Mouse (Mus musculus): Measurements from ENCODE around the gene Grb10. TPM values are rescaled to one million over a fixed set of nuclear protein-coding genes. Genes with fewer than 3 reads are reported as not detected.

Grb10 gene
- polyA plus RNA-seq, 1 experiment from 2014 or later, result 283 TPM

DNA sequence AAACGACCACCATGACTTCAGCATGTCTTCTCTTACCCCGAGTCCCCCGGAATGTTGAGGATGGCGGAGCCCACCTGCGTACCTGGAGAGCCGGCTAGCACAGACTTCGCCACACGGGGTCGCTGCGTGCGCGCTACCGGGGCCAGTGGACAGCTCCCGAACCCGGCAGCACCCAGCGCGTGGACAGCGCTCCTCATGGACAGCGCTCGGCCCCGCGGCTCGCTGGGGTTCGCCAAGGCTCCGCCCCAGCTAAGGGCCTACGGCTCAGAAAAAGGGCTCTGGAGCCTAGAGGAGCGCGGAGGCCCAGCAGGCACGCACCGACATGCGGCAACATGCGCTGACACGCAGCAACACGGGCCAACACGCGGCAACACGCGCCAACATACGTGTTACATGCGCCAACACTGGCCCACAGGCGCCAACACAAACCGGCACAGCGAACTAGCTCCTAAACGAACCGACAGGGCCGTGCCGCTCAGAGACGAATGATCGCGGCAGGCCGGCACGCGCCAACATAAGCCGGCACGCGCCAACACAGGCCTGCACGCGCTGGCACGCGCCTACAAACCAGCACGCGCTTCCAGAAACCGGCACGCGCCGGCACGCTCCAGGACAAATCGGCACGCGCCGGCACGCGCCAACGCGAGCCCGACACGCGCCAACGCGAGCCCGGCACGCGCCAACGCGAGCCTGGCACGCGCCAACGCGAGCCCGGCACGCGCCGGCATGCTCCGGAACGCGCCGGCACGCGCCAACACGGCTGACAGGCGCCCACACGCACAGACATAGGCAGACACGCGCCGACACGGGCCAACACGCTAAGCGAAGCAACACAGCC is 12.5 kb downstream of the Grb10 start:
- peaks cover 15% of the 10 kb centered on the region for H3K36me3 ChIP-seq (ENCODE audit: control insufficient read depth, insufficient read depth, low read length)
- no peak overlapping the region for H3K9ac ChIP-seq (ENCODE audit: low read length)
- DNase-seq (ENCODE audit: low spot score) (peak; percentile 86), ATAC-seq (ENCODE audit: insufficient number of reproducible peaks, low FRiP score, low TSS enrichment, low read depth) (peak; percentile 89)
- H3K27ac ChIP-seq (replicated peaks; ENCODE audit: low read depth, low read length), result no peak overlapping the region
- H3K4me2 ChIP-seq (ENCODE audit: low read depth, severe bottlenecking), result peak overlapping the region; percentile 35; the same call in 1 of the 2 replicates
- peaks cover 76% of the 10 kb centered on the region for H3K27me3 ChIP-seq (ENCODE audit: control insufficient read depth, insufficient read depth, low read length)
- WGBS, result 59% methylated on average over 108 of the region's 108 CpGs
- H3K4me1 ChIP-seq (ENCODE audit: control insufficient read depth, insufficient read depth, low read length), result no peaks in the 10 kb centered on the region
- peak overlapping the region; percentile 10; the same call in 1 of the 2 replicates for H3K4me3 ChIP-seq (ENCODE audit: low read depth, low read length)
- peaks cover 16% of the 10 kb centered on the region for H3K9me3 ChIP-seq (ENCODE audit: control insufficient read depth, low read length)

DNA sequence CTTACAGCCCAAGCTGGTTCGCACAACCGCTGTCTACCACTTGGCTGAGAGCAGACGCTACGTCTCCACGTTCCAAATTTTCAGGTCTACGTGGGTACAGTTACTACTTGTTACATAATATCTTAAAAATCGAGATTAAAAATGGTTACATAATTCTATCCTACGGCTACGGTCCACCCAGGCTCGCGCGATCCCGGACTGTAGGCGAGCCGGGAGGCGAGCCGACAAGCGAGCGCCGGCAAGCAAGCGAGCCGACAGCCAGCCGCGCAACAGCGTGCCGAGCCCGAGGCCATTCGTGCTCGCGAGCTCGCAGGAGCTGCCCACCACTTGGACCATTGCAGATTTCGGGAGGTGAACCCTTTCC is 13.1 kb downstream of the Grb10 start:
- Histone ChIP-seq H3K9me3 (ENCODE audit: control insufficient read depth, low read length) (peaks cover 16% of the 10 kb centered on the region), H3K9ac (ENCODE audit: low read length) (no peak overlapping the region), H3K4me3 (ENCODE audit: low read depth, low read length) (no peak overlapping the region), H3K4me1 (ENCODE audit: control insufficient read depth, insufficient read depth, low read length) (no peaks in the 10 kb centered on the region), H3K36me3 (ENCODE audit: control insufficient read depth, insufficient read depth, low read length) (peaks cover 15% of the 10 kb centered on the region), H3K4me2 (ENCODE audit: low read depth, severe bottlenecking) (no peak overlapping the region), H3K27me3 (ENCODE audit: control insufficient read depth, insufficient read depth, low read length) (peaks cover 70% of the 10 kb centered on the region), H3K27ac (replicated peaks; ENCODE audit: low read depth, low read length) (no peak overlapping the region)
- WGBS, result 53% methylated on average over 32 of the region's 32 CpGs
- DNase-seq (ENCODE audit: low spot score), result no peak
- ATAC-seq (ENCODE audit: insufficient number of reproducible peaks, low FRiP score, low TSS enrichment, low read depth), result peak; percentile 54

DNA sequence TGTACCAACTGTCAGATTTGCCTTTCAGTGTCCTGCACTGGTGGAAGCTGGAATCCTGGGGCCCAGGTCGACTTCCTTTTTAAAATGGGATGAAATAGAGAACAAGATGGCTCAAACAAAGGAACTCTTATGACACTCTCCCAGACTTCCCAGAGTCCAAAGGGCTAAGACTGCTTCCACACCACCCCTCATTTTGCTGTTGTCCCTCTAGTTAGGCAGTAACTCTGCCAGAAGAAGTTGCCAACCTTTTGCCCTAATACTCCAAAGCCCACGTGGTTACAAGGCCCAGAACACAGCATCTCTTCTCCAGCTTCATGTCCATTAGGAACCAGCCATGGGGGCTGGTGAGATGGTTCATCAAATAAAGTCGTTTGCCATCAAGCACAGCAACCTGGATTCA is 15.4 kb downstream of the Grb10 start:
- no peak overlapping the region for H3K27ac ChIP-seq (replicated peaks; ENCODE audit: low read depth, low read length)
- H3K4me2 ChIP-seq (ENCODE audit: low read depth, severe bottlenecking), result no peak overlapping the region
- H3K9me3 ChIP-seq (ENCODE audit: control insufficient read depth, low read length), result peaks cover 18% of the 10 kb centered on the region
- H3K4me3 ChIP-seq (ENCODE audit: low read depth, low read length), result no peak overlapping the region
- 62% methylated on average over 3 of the region's 3 CpGs for WGBS
- H3K36me3 ChIP-seq (ENCODE audit: control insufficient read depth, insufficient read depth, low read length), result peaks cover 16% of the 10 kb centered on the region
- ATAC-seq (ENCODE audit: insufficient number of reproducible peaks, low FRiP score, low TSS enrichment, low read depth) (no peak), DNase-seq (ENCODE audit: low spot score) (no peak)
- peaks cover 58% of the 10 kb centered on the region for H3K27me3 ChIP-seq (ENCODE audit: control insufficient read depth, insufficient read depth, low read length)
- H3K9ac ChIP-seq (ENCODE audit: low read length), result no peak overlapping the region
- H3K4me1 ChIP-seq (ENCODE audit: control insufficient read depth, insufficient read depth, low read length), result no peaks in the 10 kb centered on the region

DNA sequence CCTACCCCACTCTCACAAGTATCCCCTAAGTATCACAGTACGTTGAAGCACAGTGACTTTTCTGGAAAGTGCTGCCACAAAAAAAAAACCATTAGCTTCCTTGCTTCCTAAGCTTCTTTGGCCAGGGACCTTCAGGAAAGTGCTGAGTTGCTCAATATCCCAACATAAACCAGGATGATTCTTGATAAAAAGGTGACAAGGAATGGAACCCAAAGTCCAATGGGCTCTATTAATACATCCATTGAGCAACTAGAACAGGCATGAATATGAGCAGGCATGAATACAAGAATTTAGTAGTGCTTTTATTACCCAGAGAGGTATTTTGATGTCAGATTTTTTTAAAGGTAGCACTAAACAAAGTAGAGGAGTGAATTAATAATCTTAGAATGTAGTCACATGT is 18.8 kb downstream of the Grb10 start:
- H3K9me3 ChIP-seq (ENCODE audit: control insufficient read depth, low read length), result 0 out of 2 replicates have a peak, but pooled peaks cover 3% of the 10 kb centered on the region
- no peak overlapping the region for H3K9ac ChIP-seq (ENCODE audit: low read length)
- DNase-seq (ENCODE audit: low spot score) (no peak), ATAC-seq (ENCODE audit: insufficient number of reproducible peaks, low FRiP score, low TSS enrichment, low read depth) (no peak)
- no peaks in the 10 kb centered on the region for H3K4me1 ChIP-seq (ENCODE audit: control insufficient read depth, insufficient read depth, low read length)
- no peak overlapping the region for H3K4me2 ChIP-seq (ENCODE audit: low read depth, severe bottlenecking)
- peaks cover 2% of the 10 kb centered on the region; the same call in 1 of the 2 replicates for H3K36me3 ChIP-seq (ENCODE audit: control insufficient read depth, insufficient read depth, low read length)
- WGBS, result 78% methylated on average over 1 of the region's 1 CpGs
- peaks cover 32% of the 10 kb centered on the region for H3K27me3 ChIP-seq (ENCODE audit: control insufficient read depth, insufficient read depth, low read length)
- no peak overlapping the region for H3K4me3 ChIP-seq (ENCODE audit: low read depth, low read length)
- no peak overlapping the region for H3K27ac ChIP-seq (replicated peaks; ENCODE audit: low read depth, low read length)

DNA sequence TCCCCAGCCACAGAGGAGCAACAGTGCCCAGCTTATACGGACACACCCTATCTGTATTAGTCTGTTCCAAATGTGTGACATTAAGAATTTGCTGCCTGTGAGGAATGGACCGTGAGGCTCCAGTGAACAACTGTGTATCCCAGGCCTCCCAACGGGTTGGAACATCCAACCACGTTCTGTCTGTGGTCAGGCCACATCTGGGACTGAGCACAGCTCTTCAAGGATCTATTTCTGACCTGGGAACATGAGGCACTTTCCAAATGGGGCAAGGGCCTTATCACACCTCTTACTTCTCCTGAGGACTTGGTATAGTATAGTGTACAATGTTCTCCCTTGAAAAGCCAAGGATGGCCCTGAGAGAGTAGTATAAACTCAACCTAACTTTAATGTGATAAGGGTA is 19.9 kb downstream of the Grb10 start:
- Histone ChIP-seq H3K27me3 (ENCODE audit: control insufficient read depth, insufficient read depth, low read length) (peaks cover 23% of the 10 kb centered on the region), H3K9ac (ENCODE audit: low read length) (no peak overlapping the region), H3K9me3 (ENCODE audit: control insufficient read depth, low read length) (0 out of 2 replicates have a peak, but pooled peaks cover 3% of the 10 kb centered on the region), H3K36me3 (ENCODE audit: control insufficient read depth, insufficient read depth, low read length) (peaks cover 2% of the 10 kb centered on the region; the same call in 1 of the 2 replicates), H3K4me1 (ENCODE audit: control insufficient read depth, insufficient read depth, low read length) (no peaks in the 10 kb centered on the region), H3K27ac (replicated peaks; ENCODE audit: low read depth, low read length) (no peak overlapping the region), H3K4me3 (ENCODE audit: low read depth, low read length) (no peak overlapping the region), H3K4me2 (ENCODE audit: low read depth, severe bottlenecking) (no peak overlapping the region)
- 86% methylated on average over 4 of the region's 4 CpGs for WGBS
- ATAC-seq (ENCODE audit: insufficient number of reproducible peaks, low FRiP score, low TSS enrichment, low read depth) (no peak), DNase-seq (ENCODE audit: low spot score) (no peak)

DNA sequence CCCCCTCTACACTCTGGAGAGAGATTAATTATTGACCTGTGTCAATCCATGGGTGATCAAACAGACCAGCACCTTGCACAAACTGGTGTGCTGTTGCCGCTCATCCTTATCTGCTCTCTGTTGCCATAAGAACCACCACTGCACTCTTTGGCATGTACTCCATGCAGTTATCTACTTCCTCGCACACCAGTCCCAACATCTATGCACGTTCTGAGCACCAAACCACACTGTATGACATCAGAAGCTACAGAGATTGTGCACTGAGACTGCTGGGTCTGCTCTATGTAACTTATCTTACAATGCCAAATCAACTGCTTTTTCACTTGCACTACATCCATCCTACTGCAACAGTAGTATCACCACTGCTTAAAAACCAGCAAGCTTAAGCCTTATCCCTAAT is 28.4 kb downstream of the Grb10 start:
- H3K4me1 ChIP-seq (ENCODE audit: control insufficient read depth, insufficient read depth, low read length), result no peaks in the 10 kb centered on the region

DNA sequence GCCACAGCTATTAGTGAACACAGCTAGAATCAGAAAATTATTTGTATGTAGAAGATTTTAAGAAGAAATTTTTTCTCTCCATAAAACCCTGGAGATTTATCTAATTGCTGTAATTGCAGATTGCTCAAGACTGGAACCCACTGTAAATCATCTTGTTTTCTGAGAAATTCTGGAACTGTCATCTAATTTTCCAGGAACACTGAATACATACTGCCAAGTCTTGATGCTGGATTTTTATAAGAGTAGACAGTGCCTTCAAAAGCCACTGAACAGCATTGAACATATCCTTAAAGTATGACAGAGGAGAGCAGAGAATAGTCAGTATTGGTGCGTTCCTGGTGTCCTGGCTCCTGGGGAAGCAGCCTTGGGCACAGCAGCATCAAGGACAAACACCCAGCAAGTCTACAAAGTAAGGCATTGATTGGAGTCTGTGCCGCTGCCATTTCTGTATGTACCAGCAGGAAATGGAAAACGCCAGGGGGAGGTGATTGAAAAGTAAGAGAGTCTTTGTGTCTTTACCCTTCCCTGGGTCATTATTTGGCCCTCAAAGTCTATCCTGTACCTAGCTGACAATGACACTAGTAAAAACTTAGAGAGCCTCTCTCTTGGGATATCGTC is 38.1 kb downstream of the Grb10 start:
- Histone ChIP-seq H3K27me3 (ENCODE audit: control insufficient read depth, insufficient read depth, low read length) (no peaks in the 10 kb centered on the region), H3K4me1 (ENCODE audit: control insufficient read depth, insufficient read depth, low read length) (no peaks in the 10 kb centered on the region), H3K9ac (ENCODE audit: low read length) (no peak overlapping the region), H3K36me3 (ENCODE audit: control insufficient read depth, insufficient read depth, low read length) (peaks cover 3% of the 10 kb centered on the region; the same call in 1 of the 2 replicates), H3K27ac (replicated peaks; ENCODE audit: low read depth, low read length) (no peak overlapping the region), H3K4me3 (ENCODE audit: low read depth, low read length) (no peak overlapping the region), H3K4me2 (ENCODE audit: low read depth, severe bottlenecking) (no peak overlapping the region), H3K9me3 (ENCODE audit: control insufficient read depth, low read length) (no peaks in the 10 kb centered on the region)
- no peak for ATAC-seq (ENCODE audit: insufficient number of reproducible peaks, low FRiP score, low TSS enrichment, low read depth)
- WGBS, result 91% methylated on average over 4 of the region's 4 CpGs
- DNase-seq (ENCODE audit: low spot score), result no peak

More for the DNA sequence above, 28.4 kb downstream of the Grb10 start:
- Histone ChIP-seq H3K4me3 (ENCODE audit: low read depth, low read length) (no peak overlapping the region), H3K9me3 (ENCODE audit: control insufficient read depth, low read length) (no peaks in the 10 kb centered on the region), H3K9ac (ENCODE audit: low read length) (no peak overlapping the region), H3K27me3 (ENCODE audit: control insufficient read depth, insufficient read depth, low read length) (no peaks in the 10 kb centered on the region), H3K36me3 (ENCODE audit: control insufficient read depth, insufficient read depth, low read length) (peaks cover 7% of the 10 kb centered on the region), H3K27ac (replicated peaks; ENCODE audit: low read depth, low read length) (no peak overlapping the region), H3K4me2 (ENCODE audit: low read depth, severe bottlenecking) (no peak overlapping the region)
- no peak for ATAC-seq (ENCODE audit: insufficient number of reproducible peaks, low FRiP score, low TSS enrichment, low read depth)
- no peak for DNase-seq (ENCODE audit: low spot score)
- 88% methylated on average over 3 of the region's 3 CpGs for WGBS

DNA sequence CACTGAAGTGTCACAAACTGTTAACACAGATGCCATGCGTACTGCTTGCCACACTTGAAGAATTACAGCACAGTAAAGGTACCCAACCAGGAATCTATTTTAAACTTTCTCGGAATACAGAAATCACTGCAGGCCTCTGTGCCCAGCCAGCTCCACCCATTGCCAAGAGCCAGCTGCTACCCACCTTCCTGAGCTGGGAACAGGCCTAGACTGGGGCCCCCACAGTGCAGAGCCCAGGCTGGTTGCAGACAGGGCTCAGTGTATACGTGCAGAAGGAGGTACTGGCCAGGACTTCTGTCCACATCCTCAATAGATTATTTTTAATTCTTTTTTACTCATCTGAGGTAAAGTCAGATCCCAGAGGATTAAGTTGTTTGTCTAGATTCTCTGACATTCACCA is 39.6 kb downstream of the Grb10 start:
- Histone ChIP-seq H3K4me1 (ENCODE audit: control insufficient read depth, insufficient read depth, low read length) (no peaks in the 10 kb centered on the region), H3K36me3 (ENCODE audit: control insufficient read depth, insufficient read depth, low read length) (peaks cover 3% of the 10 kb centered on the region; the same call in 1 of the 2 replicates), H3K27me3 (ENCODE audit: control insufficient read depth, insufficient read depth, low read length) (no peaks in the 10 kb centered on the region), H3K9me3 (ENCODE audit: control insufficient read depth, low read length) (no peaks in the 10 kb centered on the region), H3K9ac (ENCODE audit: low read length) (no peak overlapping the region), H3K27ac (replicated peaks; ENCODE audit: low read depth, low read length) (no peak overlapping the region), H3K4me3 (ENCODE audit: low read depth, low read length) (no peak overlapping the region), H3K4me2 (ENCODE audit: low read depth, severe bottlenecking) (no peak overlapping the region)
- ATAC-seq (ENCODE audit: insufficient number of reproducible peaks, low FRiP score, low TSS enrichment, low read depth) (no peak), DNase-seq (ENCODE audit: low spot score) (no peak)
- WGBS, result 85% methylated on average over 3 of the region's 3 CpGs
